Mouse (Mus musculus): Measurements from ENCODE around the gene Dusp3.

DNA sequence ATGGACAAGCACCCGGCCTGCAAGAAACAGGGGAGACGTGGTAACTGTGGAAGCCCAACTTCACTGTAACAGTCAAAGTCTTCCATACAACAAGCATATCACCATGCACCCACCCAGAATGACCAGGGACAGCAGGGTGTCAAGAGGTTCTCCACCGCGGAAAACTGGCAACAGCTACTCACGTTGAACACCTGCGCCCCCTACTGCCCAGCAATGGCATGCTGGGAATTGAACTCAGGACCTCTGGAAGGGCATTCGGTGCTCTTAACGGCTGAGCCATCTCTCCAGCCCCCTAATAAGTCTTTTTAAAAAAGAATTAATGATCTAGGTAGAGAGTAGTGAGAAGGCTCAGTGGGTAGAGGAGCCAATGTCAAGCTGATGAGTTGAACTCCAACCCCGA, 11.9 kb downstream of the Dusp3 start:
- TF ChIP-seq MYOD1 (IDR thresholded peaks at IDR 0.05; ENCODE audit: control insufficient read depth, insufficient read length, low read depth): no peak
- no peak for TF ChIP-seq MAX (IDR thresholded peaks at IDR 0.05)
- no peak for TF ChIP-seq CTCF (IDR thresholded peaks at IDR 0.05; ENCODE audit: control insufficient read depth, insufficient read depth, insufficient read length)
- no peak for TF ChIP-seq CEBPB (IDR thresholded peaks at IDR 0.05; ENCODE audit: low read depth)
- no peak for TF ChIP-seq MYOG (IDR thresholded peaks at IDR 0.05; ENCODE audit: control insufficient read depth, extremely low read depth, insufficient read length)
- no peak for TF ChIP-seq USF1 (IDR thresholded peaks at IDR 0.05; ENCODE audit: low read depth)
